Mouse (Mus musculus) ES-CJ7 (cell line): ENCODE results near the gene Gm9817.

ENCODE experiments used
- DNase-seq: peaks from one replicate; pipeline ENCODE4 v3.0.0; 2011; ENCODE audit warnings: low read depth, low spot score

Gm9817 gene

GRCm38 (mm10) chr13:45089846-45090245 lies 11.4 kb downstream of the Gm9817 start:
- no peak for DNase-seq

GRCm38 (mm10) chr13:45092816-45093215 lies 14.3 kb downstream of the Gm9817 start:
- DNase-seq: no peak

- DNase-seq: no peak
Measured at GRCm38 (mm10) chr13:45095028-45095427, 16.5 kb downstream of the Gm9817 start.

- DNase-seq: no peak
Measured at GRCm38 (mm10) chr13:45099582-45100229, 21.2 kb downstream of the Gm9817 start.

GRCm38 (mm10) chr13:45106480-45106879 lies 28.0 kb downstream of the Gm9817 start:
- no peak for DNase-seq

GRCm38 (mm10) chr13:45108851-45109390 lies 30.4 kb downstream of the Gm9817 start:
- no peak for DNase-seq

GRCm38 (mm10) chr13:45118375-45118774 lies 39.9 kb downstream of the Gm9817 start:
- DNase-seq: no peak

GRCm38 (mm10) chr13:45118822-45119221 lies 40.3 kb downstream of the Gm9817 start:
- no peak for DNase-seq
